Mouse (Mus musculus) inflammation-experienced regulatory T-cells, adult 16 weeks (primary cell): Measurements from ENCODE around the gene Sh2d5. TPM values are rescaled to one million over a fixed set of nuclear protein-coding genes. Genes with fewer than 3 reads are reported as not detected.

ENCODE experiments used
- polyA plus RNA-seq: library from polyadenylated mRNA; unstranded; fragments of 100-300 nt; shearing (Covaris generic); gene quantifications from one replicate; pipeline ENCODE4 v1.2.1, GENCODE M21; 2017

The Sh2d5 gene
- not detected for polyA plus RNA-seq

DNA sequence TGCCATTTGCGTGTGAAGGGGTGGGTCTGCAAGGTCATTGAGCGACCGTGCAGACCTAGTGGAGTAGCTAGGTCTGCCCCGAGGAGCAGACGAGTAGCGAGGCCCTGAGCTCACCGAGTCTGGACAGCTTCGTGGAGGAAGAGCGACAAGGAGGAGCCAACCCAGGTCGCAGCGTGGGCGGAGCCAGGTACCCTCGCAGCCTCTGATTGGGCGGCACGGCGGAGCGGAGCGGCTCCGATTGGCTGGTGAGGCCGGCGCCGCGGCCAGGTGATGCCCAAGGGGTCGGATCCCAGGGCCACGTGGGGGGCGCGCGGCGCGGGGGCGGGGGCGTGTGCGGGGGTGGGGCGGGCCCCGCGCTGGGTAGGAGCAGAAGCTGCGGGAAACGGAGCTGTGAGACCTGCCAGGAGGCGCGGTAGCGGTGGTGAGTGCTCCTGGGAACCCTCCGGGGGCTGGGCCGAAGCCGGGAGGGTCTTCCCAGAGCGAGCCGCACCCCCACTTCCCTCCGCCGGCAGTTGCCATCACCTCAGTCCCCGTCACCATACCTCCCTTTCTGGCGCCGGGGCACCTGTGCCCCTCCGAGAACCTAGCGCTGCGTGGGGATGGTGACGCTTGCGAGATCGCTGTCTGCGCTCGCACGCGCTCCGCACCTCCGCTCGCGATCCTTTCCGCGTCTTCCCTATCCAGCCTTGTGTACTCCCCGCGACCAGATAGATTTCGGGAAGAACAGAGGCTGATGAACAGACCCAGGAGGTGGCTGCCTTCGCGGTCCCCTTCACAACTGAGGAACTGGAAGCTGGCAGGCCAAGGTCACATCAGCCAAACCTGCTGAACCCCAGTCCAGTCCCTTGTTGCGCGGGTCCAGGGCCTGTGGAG, at the start of gene Sh2d5, which contains the start of gene Kif17:
Gene Sh2d5 (plus strand): TSS at position 316 of the 873 bp plus-strand sequence.
Gene Kif17 (plus strand): TSS at position 348 of the 873 bp plus-strand sequence.

DNA sequence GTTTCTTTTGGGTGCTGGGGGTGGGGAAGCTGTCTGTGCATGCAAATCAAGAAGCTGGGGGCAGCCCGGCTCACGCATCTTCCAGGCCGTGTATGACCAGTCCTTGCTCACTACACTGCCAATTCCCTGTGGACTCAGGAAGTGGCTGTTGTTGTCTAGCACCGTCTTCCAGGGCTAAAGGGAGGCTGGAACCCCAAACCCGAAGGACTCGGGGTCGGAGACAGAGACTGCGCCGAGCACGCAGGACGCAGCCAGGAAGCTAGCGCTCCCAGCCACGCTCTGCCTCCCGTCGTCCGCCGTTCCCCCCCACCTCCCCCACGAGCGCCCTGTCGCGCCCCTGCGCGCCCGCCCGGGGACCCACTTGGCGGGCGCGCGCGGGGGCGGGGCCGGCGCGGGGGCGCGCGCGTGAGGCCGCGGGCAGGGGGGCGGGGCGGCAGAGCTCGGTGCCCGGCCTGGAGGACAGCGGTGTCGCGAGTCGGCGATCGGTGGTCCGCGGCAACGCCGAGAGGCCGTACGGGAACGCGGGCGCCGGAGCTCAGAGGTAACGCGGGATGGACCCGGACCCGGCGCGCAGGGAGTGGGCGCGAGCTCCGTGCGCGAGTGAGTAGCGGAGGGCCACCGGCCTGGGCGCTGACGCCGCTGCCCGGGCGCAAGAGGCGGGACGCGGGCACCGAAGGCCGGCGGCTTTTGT, 33.9 kb upstream of the Sh2d5 start, which contains the start of gene Hp1bp3:
Gene Hp1bp3 (plus strand): TSS at position 97 of the 691 bp plus-strand sequence.

DNA sequence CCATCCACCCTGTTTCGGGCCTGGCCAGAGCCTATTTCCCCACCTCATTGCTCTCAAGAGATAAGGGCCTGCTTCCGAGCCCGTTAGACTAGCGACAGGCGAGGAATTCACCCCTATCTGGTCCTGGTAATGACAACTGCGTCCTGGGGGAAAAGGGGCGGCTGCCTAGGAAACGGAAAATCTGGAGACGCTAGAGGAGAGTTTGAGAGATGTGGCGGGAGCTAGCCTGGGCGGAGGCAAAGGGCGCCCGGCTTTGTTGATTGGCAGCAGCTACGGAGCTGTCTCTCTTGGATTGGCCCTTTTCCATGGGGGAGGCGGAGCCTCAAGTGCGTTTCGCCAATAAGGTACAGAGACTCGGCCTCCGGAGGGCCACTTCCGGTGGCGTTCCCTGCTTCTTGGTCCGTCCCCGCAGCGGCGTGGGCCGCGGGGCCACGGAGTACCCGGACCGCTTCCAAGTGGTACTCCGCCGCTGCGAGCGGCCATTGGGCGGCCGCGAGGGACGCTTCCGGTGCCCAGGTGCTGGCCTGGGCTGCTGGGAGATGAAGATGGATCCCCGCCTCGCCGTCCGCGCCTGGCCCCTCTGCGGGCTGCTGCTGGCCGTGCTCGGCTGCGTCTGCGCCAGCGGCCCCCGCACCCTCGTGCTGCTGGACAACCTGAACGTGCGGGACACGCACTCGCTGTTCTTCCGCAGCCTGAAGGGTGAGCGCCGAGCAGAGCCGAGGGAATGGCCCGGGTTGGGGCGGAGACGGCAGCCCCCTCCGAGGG, 54.3 kb downstream of the Sh2d5 start, which contains the start of gene Ddost:
Gene Ddost (plus strand): TSS at position 391 of the 765 bp plus-strand sequence.

Other genes starting within 250 kb of the Sh2d5 start
- gene Hp1bp3, start 34.1 kb upstream of the Sh2d5 start, polyA plus RNA-seq: 236 TPM
- gene Kif17, start within 50 bp of the Sh2d5 start, polyA plus RNA-seq: not detected
- 162 TPM for gene Ddost, start 54.3 kb downstream of the Sh2d5 start, polyA plus RNA-seq
- 18.3 TPM for gene Pink1, start 75.9 kb downstream of the Sh2d5 start, polyA plus RNA-seq
- gene Cda, start 117.6 kb downstream of the Sh2d5 start, polyA plus RNA-seq: not detected
- gene Fam43b, start 146.1 kb downstream of the Sh2d5 start, polyA plus RNA-seq: not detected
- 13.7 TPM for gene Mul1, start 184.3 kb downstream of the Sh2d5 start, polyA plus RNA-seq
- 0.46 TPM for gene Camk2n1, start 203.9 kb downstream of the Sh2d5 start, polyA plus RNA-seq